Mouse (Mus musculus) CH12.LX (cell line): Measurements from ENCODE around the gene Fam72a. TPM values are rescaled to one million over a fixed set of nuclear protein-coding genes. Genes with fewer than 3 reads are reported as not detected.

Experiments used
- DNase-seq: peaks from one replicate; pipeline ENCODE4 v3.0.0-alpha.2; 2013; ENCODE audit errors: extremely low read depth
- H3K27ac ChIP-seq: 2 replicates; pipeline ENCODE4 v1.5.1; 2012; ENCODE audit warnings: low read depth, mild to moderate bottlenecking, control low read depth, moderate library complexity; ENCODE audit not compliant: insufficient read depth
- H3K27me3 ChIP-seq: replicated peaks from 2 replicates; pipeline ENCODE3; 2012; ENCODE audit warnings: inconsistent platforms
- H3K36me3 ChIP-seq, 2 experiments: replicated peaks in 1 of 2; 2 replicates each; pipeline versions ENCODE3 to v1.6.1; 2012; ENCODE audit warnings: inconsistent platforms in 1 of 2, low read length in 1 of 2, mild to moderate bottlenecking in 1 of 2, mixed read lengths in 1 of 2, moderate library complexity in 1 of 2; ENCODE audit not compliant: control insufficient read depth in 1 of 2, insufficient read depth in 1 of 2
- H3K4me1 ChIP-seq, 2 experiments: 2 replicates each; pipeline ENCODE4 v1.6.1; 2012; ENCODE audit warnings: inconsistent platforms in 1 of 2, moderate library complexity in 1 of 2; ENCODE audit not compliant: insufficient read depth in 2 of 2, control insufficient read depth in 1 of 2
- H3K4me2 ChIP-seq: 2 replicates; pipeline ENCODE4 v1.6.1; 2012; ENCODE audit warnings: low read depth, mild to moderate bottlenecking, control low read depth; ENCODE audit not compliant: poor library complexity, insufficient read depth, severe bottlenecking
- H3K4me3 ChIP-seq, 3 experiments: fragments of 150-350 bp in 1 of 3; sonication (generic) in 1 of 3; replicated peaks in 1 of 3; 2 replicates each; pipeline versions ENCODE3 to v1.5.1; 2011 to 2012; ENCODE audit warnings: low read depth in 2 of 3, low read length in 2 of 3, mild to moderate bottlenecking in 2 of 3, moderate library complexity in 2 of 3, control low read depth in 1 of 3, improper control_type of control experiment in 1 of 3, inconsistent platforms in 1 of 3, mixed read lengths in 1 of 3; ENCODE audit not compliant: poor library complexity in 1 of 3
- H3K79me2 ChIP-seq: replicated peaks from 2 replicates; pipeline ENCODE4 v1.6.1; 2012; ENCODE audit warnings: mild to moderate bottlenecking, moderate library complexity; ENCODE audit not compliant: control insufficient read depth, poor library complexity, insufficient read depth, severe bottlenecking; ENCODE audit errors: extremely low read depth
- H3K9ac ChIP-seq: 2 replicates; pipeline ENCODE4 v1.6.1; 2012; ENCODE audit warnings: low read depth, mild to moderate bottlenecking, control low read depth, moderate library complexity; ENCODE audit not compliant: insufficient read depth
- H3K9me3 ChIP-seq: replicated peaks from 2 replicates; pipeline ENCODE3; 2012; ENCODE audit warnings: low read length, inconsistent platforms, mixed read lengths
- CHD1 ChIP-seq: IDR thresholded peaks from 2 replicates; pipeline ENCODE4 v1.6.1; 2012; ENCODE audit warnings: low read depth, low read length, improper control_type of control experiment, inconsistent platforms
- ELF1 ChIP-seq: IDR thresholded peaks from 2 replicates; pipeline ENCODE4 v1.6.1; 2014; ENCODE audit warnings: low read depth, mild to moderate bottlenecking, inconsistent platforms, low read length, improper control_type of control experiment
- IRF4 ChIP-seq: IDR thresholded peaks from 2 replicates; pipeline ENCODE4 v1.6.1; 2014; ENCODE audit warnings: low read depth, mild to moderate bottlenecking, inconsistent platforms, low read length, improper control_type of control experiment
- MAX ChIP-seq: IDR thresholded peaks from 2 replicates; pipeline ENCODE4 v1.6.1; 2011; ENCODE audit warnings: low read length, improper control_type of control experiment
- MYC ChIP-seq: IDR thresholded peaks from 2 replicates; pipeline ENCODE4 v1.6.1; 2011; ENCODE audit warnings: low read depth, mild to moderate bottlenecking, improper control_type of control experiment, low read length
- RAD21 ChIP-seq: IDR thresholded peaks from 2 replicates; pipeline ENCODE4 v1.6.1; 2011; ENCODE audit warnings: low read depth, mild to moderate bottlenecking, low read length, improper control_type of control experiment, moderate library complexity
- RCOR1 ChIP-seq: conservative IDR thresholded peaks from 2 replicates; pipeline ENCODE4 v1.6.1; 2012; ENCODE audit warnings: low read depth, mild to moderate bottlenecking, inconsistent platforms, low read length, improper control_type of control experiment
- SIN3A ChIP-seq: IDR thresholded peaks from 2 replicates; pipeline ENCODE4 v1.6.1; 2012; ENCODE audit warnings: low read length, improper control_type of control experiment, inconsistent platforms
- ZNF384 ChIP-seq: IDR thresholded peaks from 2 replicates; pipeline ENCODE4 v1.6.1; 2012; ENCODE audit warnings: low read depth, low read length, improper control_type of control experiment, inconsistent platforms
- dilution Hi-C: fragments of 300-500 bp; cut with MboI; formaldehyde crosslinking; loops from 2 replicates; pipeline ENCODE4 v1.14.3; 2020; ENCODE audit warnings: low sequenced_read_pairs; ENCODE audit not compliant: extremely low pct_unique_long_range_greater_than_20kb, extremely low pct_ligation_motif_present
- in situ Hi-C: fragments of 300-500 bp; cut with MboI; formaldehyde crosslinking; loops from 3 replicates; pipeline ENCODE4 v1.14.3; 2019; ENCODE audit warnings: low sequenced_read_pairs, low pct_ligation_motif_present, low pct_unique_long_range_greater_than_20kb, mixed read lengths
- polyA plus RNA-seq: library from polyadenylated mRNA; unstranded; fragments of >175 nt; gene quantifications from 2 replicates; pipeline ENCODE4 v1.2.1, GENCODE M21; 2012; ENCODE audit warnings: low read depth; ENCODE audit not compliant: insufficient read length
- total RNA-seq, 2 experiments: library from RNA; depleted of rRNA; stranded (reverse); fragments of 300-350 nt in 1 of 2; fragments of >200 nt in 1 of 2; gene quantifications; 2 replicates each; pipeline ENCODE4 v1.2.3; 2012 to 2014

Fam72a gene
- total and polyA plus RNA-seq, 3 experiments = 10.5 to 22.4 (median 19.1) TPM

GRCm38 (mm10) chr1:131513136-131513535 is 14.6 kb upstream of the Fam72a start:
- H3K4me1 ChIP-seq = peaks cover 13 to 35% of the 10 kb centered on the region in 2 experiments
- dilution Hi-C loops = no loop called here
- H3K27ac ChIP-seq = no peak overlapping the region
- H3K9ac ChIP-seq = no peak overlapping the region
- H3K79me2 ChIP-seq = peaks cover 32% of the 10 kb centered on the region
- DNase-seq = no peak
- H3K4me2 ChIP-seq = 0 out of 2 replicates have a peak overlapping the region, but pooled peaks have one; percentile 29
- no peak overlapping the region for H3K4me3 ChIP-seq
- H3K9me3 ChIP-seq = no peaks in the 10 kb centered on the region
- in situ Hi-C loops = no loop called here
- H3K27me3 ChIP-seq = no peaks in the 10 kb centered on the region
- TF ChIP-seq RAD21 = no peak
- H3K36me3 ChIP-seq = peaks cover 0 to 13% of the 10 kb centered on the region in 2 experiments

- Histone ChIP-seq H3K79me2 (peaks cover 30% of the 10 kb centered on the region), H3K9ac (no peak overlapping the region), H3K27ac (no peak overlapping the region), H3K4me1 (peaks cover 13 to 35% of the 10 kb centered on the region in 2 experiments), H3K27me3 (no peaks in the 10 kb centered on the region), H3K36me3 (peaks cover 0 to 13% of the 10 kb centered on the region in 2 experiments), H3K4me3 (no peak overlapping the region), H3K4me2 (no peak overlapping the region), H3K9me3 (no peaks in the 10 kb centered on the region)
- dilution Hi-C loops = no loop called here
- in situ Hi-C loops = no loop called here
- DNase-seq = no peak
- TF ChIP-seq CHD1 (peak; percentile 73; the same call in 1 of the 2 replicates), ELF1 (no peak), IRF4 (peak; percentile 33; the same call in 1 of the 2 replicates), SIN3A (no peak; the same call in 1 of the 2 replicates), ZNF384 (peak; percentile 60)
These were observed 13.5 kb upstream of the Fam72a start for GRCm38 (mm10) chr1:131514197-131514596.

GRCm38 (mm10) chr1:131516588-131516987 is 11.1 kb upstream of the Fam72a start:
- Histone ChIP-seq H3K4me2 (no peak overlapping the region), H3K36me3 (peaks cover 0 to 9% of the 10 kb centered on the region in 2 experiments), H3K9ac (no peak overlapping the region), H3K4me1 (peaks cover 10 to 45% of the 10 kb centered on the region in 2 experiments), H3K79me2 (peaks cover 35% of the 10 kb centered on the region), H3K9me3 (no peaks in the 10 kb centered on the region), H3K27ac (no peak overlapping the region), H3K4me3 (no peak overlapping the region), H3K27me3 (no peaks in the 10 kb centered on the region)
- TF ChIP-seq RCOR1 (no peak), IRF4 (no peak), MAX (no peak), MYC (no peak), ZNF384 (no peak)
- no peak for DNase-seq
- in situ Hi-C loops (no loop called here), dilution Hi-C loops (no loop called here)
